Mouse (Mus musculus) heart, embryonic 15.5 days (tissue): ENCODE measurements at regions not wholly inside any gene's neighbourhood (a gene's known extent, or its start where the extent isn't known, plus 50 kb on each side); places are given as distances from the start of the nearest gene placed in this dataset.

ENCODE experiments used
- ATAC-seq: fragments of 200-750 bp; cut with Nextera tagmentation; replicated peaks from 2 replicates; pipeline ENCODE4 v1.8.0; 2017; ENCODE audit warnings: low read depth, moderate TSS enrichment; ENCODE audit not compliant: insufficient number of reproducible peaks, insufficient read depth, low FRiP score
- H3K27ac ChIP-seq: fragments of 300-500 bp; sonication (generic); 2 replicates; pipeline ENCODE4 v1.5.1; 2015; ENCODE audit warnings: mild to moderate bottlenecking, inconsistent platforms
- H3K27me3 ChIP-seq: fragments of 300-500 bp; sonication (generic); 2 replicates; pipeline ENCODE4 v1.6.1; 2015; ENCODE audit warnings: inconsistent platforms
- H3K36me3 ChIP-seq: fragments of 300-500 bp; sonication (generic); 2 replicates; pipeline ENCODE4 v1.6.1; 2015; ENCODE audit warnings: mild to moderate bottlenecking, inconsistent platforms
- H3K4me1 ChIP-seq: fragments of 300-500 bp; sonication (generic); replicated peaks from 2 replicates; pipeline ENCODE4 v1.6.1; 2015; ENCODE audit warnings: inconsistent platforms
- H3K4me2 ChIP-seq: fragments of 300-500 bp; sonication (generic); 2 replicates; pipeline ENCODE4 v1.6.1; 2015; ENCODE audit warnings: inconsistent platforms, mild to moderate bottlenecking, moderate library complexity
- H3K4me3 ChIP-seq: fragments of 300-500 bp; sonication (generic); 2 replicates; pipeline ENCODE4 v1.5.1; 2015; ENCODE audit warnings: mild to moderate bottlenecking, inconsistent platforms
- H3K9ac ChIP-seq: fragments of 300-500 bp; sonication (generic); 2 replicates; pipeline ENCODE4 v1.6.1; 2015; ENCODE audit warnings: mild to moderate bottlenecking, inconsistent platforms
- H3K9me3 ChIP-seq: fragments of 300-500 bp; sonication (generic); replicated peaks from 2 replicates; pipeline ENCODE4 v1.6.1; 2016; ENCODE audit warnings: inconsistent platforms
- WGBS: fragments of 180-500 bp; shearing (Covaris S2); methylation state at CpG from one replicate; pipeline ENCODE4 v1.1.7; 2015; ENCODE audit warnings: mixed read lengths; 5-methylcytosine and 5-hydroxymethylcytosine counted together

- Histone ChIP-seq H3K4me1 (no peaks in the 10 kb centered on the region; the same call in 1 of the 2 replicates), H3K4me3 (no peak overlapping the region), H3K27me3 (no peaks in the 10 kb centered on the region), H3K4me2 (no peak overlapping the region), H3K36me3 (no peaks in the 10 kb centered on the region), H3K27ac (no peak overlapping the region), H3K9me3 (no peaks in the 10 kb centered on the region), H3K9ac (no peak overlapping the region)
- WGBS = 49% methylated on average over 3 of the region's 3 CpGs
- ATAC-seq = no peak
Observed at GRCm38 (mm10) chr15:7578439-7578838, 180.2 kb upstream of the Egflam start.

DNA sequence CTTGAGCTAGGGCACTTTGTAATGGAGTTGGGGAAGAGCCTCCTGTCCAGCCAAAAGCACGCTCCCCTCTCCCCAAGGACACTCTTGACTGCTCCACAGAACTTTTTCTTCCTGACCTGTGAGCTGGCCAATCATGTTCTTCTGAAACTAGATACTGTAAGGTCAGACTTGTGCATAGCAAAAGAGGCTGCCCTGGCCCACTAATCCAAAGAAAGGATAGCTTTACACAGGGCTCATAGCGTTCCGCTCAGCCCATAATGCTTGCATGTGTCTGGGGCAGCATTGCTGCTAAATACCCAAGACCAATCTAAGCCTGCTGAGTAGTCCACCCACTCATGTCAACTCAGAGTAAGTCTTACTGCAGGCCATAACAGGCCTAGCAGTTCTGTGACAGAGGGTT, 189.0 kb upstream of the Egflam start:
- no peak overlapping the region for H3K4me3 ChIP-seq
- no peaks in the 10 kb centered on the region for H3K27me3 ChIP-seq
- WGBS = 88% methylated on average over 3 of the region's 3 CpGs
- peaks cover 8% of the 10 kb centered on the region for H3K4me1 ChIP-seq
- H3K4me2 ChIP-seq = no peak overlapping the region
- H3K9ac ChIP-seq = no peak overlapping the region
- H3K36me3 ChIP-seq = no peaks in the 10 kb centered on the region
- no peak overlapping the region for H3K27ac ChIP-seq
- H3K9me3 ChIP-seq = no peaks in the 10 kb centered on the region
- ATAC-seq = no peak

DNA sequence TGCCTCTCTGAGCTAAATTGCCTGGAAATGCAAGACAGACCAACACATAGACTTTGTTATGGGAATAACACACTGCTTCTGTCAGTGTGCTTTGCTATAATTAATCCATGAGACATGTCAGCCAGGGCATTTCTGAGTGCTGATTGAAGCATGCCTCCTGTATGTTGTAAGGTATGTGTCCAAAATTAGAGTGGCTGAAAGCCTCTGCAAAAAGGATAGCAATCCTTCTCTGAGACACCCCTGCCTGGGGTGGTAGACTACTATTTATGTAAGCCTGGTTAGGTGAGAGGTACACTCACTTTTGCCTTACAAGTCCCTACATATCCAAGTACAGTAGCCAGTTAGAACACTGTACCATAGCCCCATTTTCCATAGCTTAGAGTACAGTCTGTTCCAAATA, 193.3 kb upstream of the Egflam start:
- Histone ChIP-seq H3K4me1 (peaks cover 8% of the 10 kb centered on the region), H3K27ac (peak overlapping the region; percentile 66), H3K9me3 (no peaks in the 10 kb centered on the region), H3K4me2 (peak overlapping the region; percentile 13; the same call in 1 of the 2 replicates), H3K27me3 (no peaks in the 10 kb centered on the region), H3K4me3 (no peak overlapping the region), H3K9ac (no peak overlapping the region), H3K36me3 (no peaks in the 10 kb centered on the region)
- peak; percentile 58; the same call in 1 of the 2 replicates for ATAC-seq

DNA sequence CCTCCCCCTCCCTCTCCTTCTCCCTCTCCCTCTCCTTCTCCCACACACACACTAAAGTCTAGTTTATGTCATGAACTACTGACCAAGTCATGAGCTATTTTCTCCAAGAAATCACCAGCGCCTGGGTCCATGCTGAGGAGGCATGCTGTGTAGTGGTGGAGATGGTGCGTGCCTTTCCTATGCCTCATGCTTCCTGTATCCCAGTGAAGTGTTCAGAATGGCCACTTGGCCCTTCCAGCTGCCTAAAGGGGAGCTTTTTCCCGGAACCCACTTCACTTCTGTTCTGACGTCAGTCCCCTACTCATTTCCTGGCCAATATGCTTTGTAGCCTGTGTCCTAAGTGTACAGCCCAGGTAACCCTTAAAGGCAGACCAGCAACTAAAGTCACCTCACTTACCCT, 199.1 kb upstream of the Egflam start:
- no peak overlapping the region for H3K4me3 ChIP-seq
- H3K27ac ChIP-seq = no peak overlapping the region
- no peak for ATAC-seq
- no peaks in the 10 kb centered on the region; the same call in 1 of the 2 replicates for H3K4me1 ChIP-seq
- H3K9ac ChIP-seq = no peak overlapping the region
- WGBS = 67% methylated on average over 4 of the region's 4 CpGs
- H3K4me2 ChIP-seq = no peak overlapping the region
- no peaks in the 10 kb centered on the region for H3K36me3 ChIP-seq
- H3K9me3 ChIP-seq = no peaks in the 10 kb centered on the region
- no peaks in the 10 kb centered on the region for H3K27me3 ChIP-seq

- no peak for ATAC-seq
- no peaks in the 10 kb centered on the region for H3K9me3 ChIP-seq
- H3K27me3 ChIP-seq = no peaks in the 10 kb centered on the region
- H3K4me2 ChIP-seq = no peak overlapping the region
- H3K4me1 ChIP-seq = no peaks in the 10 kb centered on the region
- no peak overlapping the region for H3K4me3 ChIP-seq
- H3K27ac ChIP-seq = no peak overlapping the region
- no peaks in the 10 kb centered on the region for H3K36me3 ChIP-seq
- H3K9ac ChIP-seq = no peak overlapping the region
Observed at GRCm38 (mm10) chr15:7597805-7598204, 199.6 kb upstream of the Egflam start.

DNA sequence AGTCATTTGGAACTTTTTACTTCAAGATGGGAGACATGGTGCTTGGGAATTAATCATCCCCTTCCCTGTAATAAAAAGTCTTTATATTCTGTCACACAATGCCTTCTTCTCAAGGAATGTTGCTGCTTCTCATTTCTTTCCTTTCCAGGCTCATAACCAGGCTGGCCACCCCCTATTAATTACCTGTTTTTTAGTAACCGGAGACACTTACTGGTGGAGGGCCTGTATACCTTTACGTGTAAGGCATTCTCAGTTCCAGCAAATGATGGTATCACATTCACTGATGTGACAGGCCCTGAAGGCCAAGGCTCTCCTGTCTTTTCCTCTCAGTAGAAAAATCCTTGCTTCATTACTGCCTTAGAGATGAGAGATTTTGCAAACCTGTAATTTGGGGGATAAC, 203.3 kb upstream of the Egflam start:
- H3K36me3 ChIP-seq = no peaks in the 10 kb centered on the region
- H3K27ac ChIP-seq = no peak overlapping the region
- H3K4me3 ChIP-seq = no peak overlapping the region
- WGBS = 86% methylated on average over 2 of the region's 2 CpGs
- ATAC-seq = no peak
- H3K9ac ChIP-seq = no peak overlapping the region
- no peaks in the 10 kb centered on the region for H3K9me3 ChIP-seq
- no peaks in the 10 kb centered on the region for H3K27me3 ChIP-seq
- no peaks in the 10 kb centered on the region for H3K4me1 ChIP-seq
- H3K4me2 ChIP-seq = no peak overlapping the region

GRCm38 (mm10) chr15:7604847-7605246, 205.8 kb upstream of the Gdnf start:
- Histone ChIP-seq H3K4me2 (no peak overlapping the region), H3K4me1 (no peaks in the 10 kb centered on the region), H3K9me3 (no peaks in the 10 kb centered on the region), H3K4me3 (no peak overlapping the region), H3K27me3 (no peaks in the 10 kb centered on the region), H3K27ac (no peak overlapping the region), H3K9ac (no peak overlapping the region), H3K36me3 (no peaks in the 10 kb centered on the region)
- no peak for ATAC-seq
- 90% methylated on average over 3 of the region's 3 CpGs for WGBS

GRCm38 (mm10) chr15:7617954-7618353, 192.7 kb upstream of the Gdnf start:
- H3K27me3 ChIP-seq = no peaks in the 10 kb centered on the region

GRCm38 (mm10) chr15:7623026-7623425, 187.6 kb upstream of the Gdnf start:
- Histone ChIP-seq H3K27ac (no peak overlapping the region), H3K36me3 (no peaks in the 10 kb centered on the region), H3K27me3 (no peaks in the 10 kb centered on the region), H3K9me3 (no peaks in the 10 kb centered on the region), H3K9ac (no peak overlapping the region), H3K4me1 (no peaks in the 10 kb centered on the region), H3K4me3 (no peak overlapping the region), H3K4me2 (no peak overlapping the region)
- 51% methylated on average over 2 of the region's 2 CpGs for WGBS
- ATAC-seq = no peak

More at GRCm38 (mm10) chr15:7617954-7618353, 192.7 kb upstream of the Gdnf start:
- H3K36me3 ChIP-seq = no peaks in the 10 kb centered on the region
- no peak overlapping the region for H3K9ac ChIP-seq
- no peak overlapping the region for H3K27ac ChIP-seq
- 64% methylated on average over 2 of the region's 2 CpGs for WGBS
- H3K4me1 ChIP-seq = no peaks in the 10 kb centered on the region
- no peak overlapping the region for H3K4me2 ChIP-seq
- no peak overlapping the region for H3K4me3 ChIP-seq
- no peak for ATAC-seq
- H3K9me3 ChIP-seq = no peaks in the 10 kb centered on the region

DNA sequence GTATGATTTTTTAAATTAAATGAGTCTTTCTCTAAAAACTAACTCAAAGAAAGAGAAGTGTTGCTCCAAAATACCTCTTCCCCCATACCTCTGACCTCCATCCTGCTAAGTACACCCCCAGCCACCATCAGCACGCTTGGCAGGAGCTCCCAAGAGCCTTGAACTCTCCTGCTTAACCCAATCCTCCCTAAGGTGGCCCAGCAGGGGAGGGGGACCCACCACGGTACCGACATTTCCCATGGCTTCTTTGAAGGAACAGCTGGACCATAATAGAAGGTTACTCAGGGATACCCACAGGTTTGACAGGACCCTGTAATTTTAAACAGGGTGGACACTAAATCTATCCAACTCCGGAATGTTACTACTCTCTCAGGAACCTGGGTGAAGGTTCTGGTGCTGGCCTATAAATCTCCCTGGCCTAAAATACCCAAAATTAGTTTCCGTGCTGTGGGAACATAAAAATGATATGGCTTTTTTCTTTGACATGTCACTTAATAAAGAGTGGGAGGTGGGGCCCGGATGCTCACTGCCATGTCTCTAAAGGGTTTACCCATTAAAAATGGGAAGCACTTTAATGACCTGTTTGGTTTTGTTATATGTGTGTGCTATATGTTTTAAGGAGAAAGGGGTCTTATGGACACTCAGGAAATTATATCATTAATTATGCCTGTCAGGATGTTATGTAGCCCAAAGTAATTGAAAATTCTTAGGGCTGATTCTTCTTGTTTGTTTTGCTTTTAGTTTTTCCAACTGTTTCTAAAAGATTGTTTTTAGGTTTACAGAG, 185.8 kb upstream of the Gdnf start:
- H3K9me3 ChIP-seq = no peaks in the 10 kb centered on the region
- no peaks in the 10 kb centered on the region for H3K27me3 ChIP-seq
- no peak for ATAC-seq
- WGBS = 67% methylated on average over 6 of the region's 6 CpGs
- H3K27ac ChIP-seq = no peak overlapping the region
- H3K9ac ChIP-seq = no peak overlapping the region
- H3K36me3 ChIP-seq = no peaks in the 10 kb centered on the region
- H3K4me2 ChIP-seq = no peak overlapping the region
- H3K4me3 ChIP-seq = no peak overlapping the region
- H3K4me1 ChIP-seq = no peaks in the 10 kb centered on the region

GRCm38 (mm10) chr15:7629826-7630225, 180.8 kb upstream of the Gdnf start:
- Histone ChIP-seq H3K4me3 (no peak overlapping the region), H3K4me1 (no peaks in the 10 kb centered on the region), H3K27me3 (no peaks in the 10 kb centered on the region), H3K9me3 (no peaks in the 10 kb centered on the region), H3K4me2 (no peak overlapping the region), H3K36me3 (no peaks in the 10 kb centered on the region), H3K27ac (no peak overlapping the region), H3K9ac (no peak overlapping the region)
- 79% methylated on average over 4 of the region's 4 CpGs for WGBS
- no peak for ATAC-seq

DNA sequence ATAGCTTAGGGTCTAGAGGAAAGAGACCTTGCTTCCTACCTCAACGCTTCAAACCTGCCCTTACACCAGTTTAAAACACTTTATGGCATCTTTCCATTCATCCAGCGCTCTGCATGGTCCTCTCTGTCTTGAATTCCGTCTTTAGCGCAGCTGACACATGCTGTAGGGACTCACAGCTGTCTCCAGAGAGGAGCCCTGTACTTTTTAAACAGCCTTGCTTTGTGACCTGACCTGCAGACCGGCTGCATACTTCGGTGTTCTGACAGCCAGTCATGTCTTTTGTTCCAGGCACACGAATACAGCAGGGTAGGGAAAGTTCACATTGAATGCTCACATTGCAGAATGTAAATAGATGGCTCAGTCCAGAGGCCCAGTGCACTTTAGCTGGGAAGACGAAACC, 175.4 kb upstream of the Gdnf start:
- Histone ChIP-seq H3K27me3 (no peaks in the 10 kb centered on the region), H3K9ac (no peak overlapping the region), H3K4me1 (no peaks in the 10 kb centered on the region), H3K9me3 (no peaks in the 10 kb centered on the region), H3K4me2 (no peak overlapping the region), H3K4me3 (no peak overlapping the region), H3K27ac (no peak overlapping the region), H3K36me3 (no peaks in the 10 kb centered on the region)
- ATAC-seq = no peak
- WGBS = 63% methylated on average over 8 of the region's 8 CpGs
